Mouse (Mus musculus): ENCODE measurements around the gene Gcnt2.

- TF ChIP-seq CTCF (IDR thresholded peaks at IDR 0.05; ENCODE audit: low read depth, low read length) (no peak), POLR2A (IDR thresholded peaks at IDR 0.05; ENCODE audit: insufficient read depth, low read length) (no peak)
Measured at GRCm38 (mm10) chr13:40908044-40908443, 48.5 kb downstream of the Gcnt2 start.

Measured in ES-Bruce4 (cell line).